Mouse (Mus musculus) limb, embryonic 12.5 days (tissue): ENCODE measurements around the gene Polr3h. TPM values are rescaled to one million over a fixed set of nuclear protein-coding genes. Genes with fewer than 3 reads are reported as not detected.
"Not testable (repeated sequence)": the region's sequence is repeated elsewhere in the genome, so short reads cannot be mapped to it uniquely, and the experiment has no call there.

Source experiments
- ATAC-seq: fragments of 200-750 bp; cut with Nextera tagmentation; 2 replicates; pipeline ENCODE4 v1.8.0; 2017; ENCODE audit warnings: low read depth, moderate TSS enrichment; ENCODE audit not compliant: insufficient number of reproducible peaks, insufficient read depth, low FRiP score, low TSS enrichment
- H3K27ac ChIP-seq: fragments of 300-500 bp; sonication (generic); 2 replicates; pipeline ENCODE4 v1.5.1; 2016; ENCODE audit warnings: mild to moderate bottlenecking, moderate library complexity
- H3K27me3 ChIP-seq: fragments of 300-500 bp; sonication (generic); 2 replicates; pipeline ENCODE4 v1.6.1; 2016; ENCODE audit warnings: mild to moderate bottlenecking, moderate library complexity
- H3K36me3 ChIP-seq: fragments of 300-500 bp; sonication (generic); 2 replicates; pipeline ENCODE4 v1.6.1; 2016; ENCODE audit warnings: mild to moderate bottlenecking, moderate library complexity
- H3K4me1 ChIP-seq: fragments of 300-500 bp; sonication (generic); replicated peaks from 2 replicates; pipeline ENCODE4 v1.6.1; 2016
- H3K4me2 ChIP-seq: fragments of 300-500 bp; sonication (generic); 2 replicates; pipeline ENCODE4 v1.6.1; 2016; ENCODE audit warnings: mild to moderate bottlenecking, moderate library complexity
- H3K4me3 ChIP-seq: fragments of 300-500 bp; sonication (generic); replicated peaks from 2 replicates; pipeline ENCODE4 v1.5.1; 2016; ENCODE audit warnings: mild to moderate bottlenecking
- H3K9ac ChIP-seq: fragments of 300-500 bp; sonication (generic); replicated peaks from 2 replicates; pipeline ENCODE4 v1.6.1; 2016; ENCODE audit warnings: mild to moderate bottlenecking, moderate library complexity
- H3K9me3 ChIP-seq: fragments of 300-500 bp; sonication (generic); 2 replicates; pipeline ENCODE4 v1.6.1; 2016; ENCODE audit warnings: mild to moderate bottlenecking, moderate library complexity
- WGBS: fragments of 180-500 bp; shearing (Covaris S2); methylation state at CpG from one replicate; pipeline ENCODE4 v1.1.7; 2016; 5-methylcytosine and 5-hydroxymethylcytosine counted together
- polyA plus RNA-seq: library from polyadenylated mRNA; unstranded; fragments of >200 nt; fragmentation: Nextera tagmentation; extraction: Ambion mirVana; gene quantifications from 2 replicates; pipeline ENCODE4 v1.2.1, GENCODE M21; 2016

Gene Polr3h
- polyA plus RNA-seq, 1 experiment from 2014 or later = 62.4 TPM

- Histone ChIP-seq H3K27ac (no peak overlapping the region), H3K36me3 (peaks cover 77% of the 10 kb centered on the region), H3K4me2 (no peak overlapping the region), H3K9ac (no peak overlapping the region), H3K27me3 (no peaks in the 10 kb centered on the region), H3K4me3 (no peak overlapping the region), H3K4me1 (no peaks in the 10 kb centered on the region), H3K9me3 (no peaks in the 10 kb centered on the region)
- no peak for ATAC-seq
- WGBS = 89% methylated on average over 5 of the region's 5 CpGs
Observed at GRCm38 (mm10) chr15:81915663-81916062, 10.4 kb downstream of the Polr3h start.

- no peak overlapping the region for H3K9ac ChIP-seq
- no peaks in the 10 kb centered on the region for H3K4me1 ChIP-seq
- 86% methylated on average over 5 of the region's 5 CpGs for WGBS
- ATAC-seq = no peak
- no peaks in the 10 kb centered on the region for H3K9me3 ChIP-seq
- no peak overlapping the region for H3K4me3 ChIP-seq
- no peaks in the 10 kb centered on the region for H3K27me3 ChIP-seq
- H3K36me3 ChIP-seq = peaks cover 86% of the 10 kb centered on the region
- no peak overlapping the region for H3K4me2 ChIP-seq
- no peak overlapping the region for H3K27ac ChIP-seq
Observed at GRCm38 (mm10) chr15:81914668-81915067, 11.4 kb downstream of the Polr3h start.

DNA sequence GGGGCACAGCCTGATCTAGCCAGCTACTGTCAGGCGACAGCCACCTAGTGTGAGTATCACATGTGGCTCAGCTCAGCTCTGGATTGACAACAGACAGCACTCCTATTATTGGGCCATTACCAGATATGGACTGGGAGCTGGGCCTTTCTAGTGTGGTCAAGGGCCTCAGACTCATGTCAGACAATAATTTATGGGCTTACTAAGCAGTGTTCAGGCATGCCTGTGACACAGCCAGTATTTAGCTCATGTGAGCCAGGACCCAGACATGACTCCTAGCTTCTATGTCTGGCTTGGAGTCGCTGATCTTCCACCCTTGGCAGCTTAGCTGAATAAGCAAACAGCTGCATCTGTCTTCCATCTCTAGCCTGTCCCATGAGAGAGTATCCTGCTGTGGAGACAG lies 13.5 kb downstream of the Polr3h start:
- H3K27me3 ChIP-seq = no peaks in the 10 kb centered on the region
- no peak overlapping the region for H3K4me3 ChIP-seq
- H3K36me3 ChIP-seq = peaks cover 99% of the 10 kb centered on the region
- no peak overlapping the region for H3K9ac ChIP-seq
- no peaks in the 10 kb centered on the region for H3K9me3 ChIP-seq
- H3K4me1 ChIP-seq = no peaks in the 10 kb centered on the region
- WGBS = 77% methylated on average over 2 of the region's 2 CpGs
- no peak overlapping the region for H3K4me2 ChIP-seq
- H3K27ac ChIP-seq = no peak overlapping the region
- no peak for ATAC-seq

DNA sequence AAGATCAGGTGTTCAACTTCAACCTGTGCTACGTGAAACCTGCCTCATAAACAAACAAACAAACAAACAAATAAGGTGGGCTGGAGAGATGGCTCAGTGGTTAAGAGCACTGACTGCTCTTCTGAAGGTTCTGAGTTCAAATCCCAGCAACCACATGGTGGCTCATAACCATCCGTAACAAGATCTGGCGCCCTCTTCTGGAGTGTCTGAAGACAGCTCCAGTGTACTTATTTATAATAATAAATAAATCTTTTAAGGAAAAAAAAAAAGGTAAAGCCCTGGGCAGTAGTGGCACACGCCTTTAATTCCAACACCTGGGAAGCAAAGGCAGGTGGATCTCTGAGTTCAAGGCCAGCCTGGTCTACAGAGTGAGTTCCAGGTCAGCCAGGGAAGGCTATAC lies 17.3 kb downstream of the Polr3h start:
- not testable (repeated sequence) for ATAC-seq, H3K27me3 ChIP-seq, H3K9me3 ChIP-seq, H3K4me3 ChIP-seq, H3K9ac ChIP-seq, H3K4me2 ChIP-seq, H3K27ac ChIP-seq, H3K4me1 ChIP-seq
- 92% methylated on average over 4 of the region's 4 CpGs for WGBS
- peaks cover 99% of the 10 kb centered on the region for H3K36me3 ChIP-seq

DNA sequence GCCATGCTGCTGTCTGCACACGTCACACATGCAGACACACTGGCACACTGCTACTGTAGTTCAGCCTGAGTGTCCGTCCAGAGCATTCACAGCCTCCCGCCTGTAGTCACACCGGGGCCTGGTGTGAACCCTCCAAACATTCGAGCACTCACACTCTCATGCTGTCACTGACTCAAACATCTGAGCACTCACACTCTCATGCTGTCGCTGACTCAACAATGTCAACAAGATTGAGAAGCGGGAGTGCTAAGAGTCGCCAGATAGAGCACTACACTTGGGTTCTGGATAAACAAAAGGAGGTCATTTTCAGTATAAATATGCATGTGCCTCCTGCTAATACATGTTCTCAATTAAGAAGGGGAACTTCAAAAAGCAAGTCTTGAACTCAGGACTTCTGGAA lies 18.1 kb downstream of the Polr3h start:
- Histone ChIP-seq H3K36me3 (peaks cover 99% of the 10 kb centered on the region), H3K27me3 (no peaks in the 10 kb centered on the region), H3K4me3 (no peak overlapping the region), H3K4me1 (no peaks in the 10 kb centered on the region), H3K27ac (no peak overlapping the region), H3K9me3 (no peaks in the 10 kb centered on the region), H3K4me2 (no peak overlapping the region), H3K9ac (no peak overlapping the region)
- no peak for ATAC-seq
- 92% methylated on average over 8 of the region's 8 CpGs for WGBS

DNA sequence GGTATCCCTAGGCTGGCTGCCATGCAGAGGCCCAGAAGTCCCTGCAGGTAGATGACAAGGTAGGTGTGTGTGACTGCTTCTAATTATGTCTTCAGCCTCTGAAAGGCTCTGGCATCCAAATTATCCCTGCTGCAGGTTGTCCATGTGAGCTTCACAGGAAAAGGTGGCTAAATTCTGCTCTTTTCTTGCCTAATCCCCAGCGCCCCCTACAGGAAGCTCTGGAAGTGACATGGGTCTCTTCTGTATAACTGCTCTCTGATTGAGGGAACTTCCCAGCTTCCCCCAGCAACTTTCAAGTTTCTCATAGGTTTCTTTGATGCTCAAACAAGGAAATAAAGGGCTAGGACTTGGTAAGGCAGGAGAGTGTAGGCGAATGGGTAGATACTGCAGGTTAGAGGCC lies 21.1 kb downstream of the Polr3h start:
- Histone ChIP-seq H3K4me2 (no peak overlapping the region), H3K36me3 (peaks cover 99% of the 10 kb centered on the region), H3K4me3 (no peak overlapping the region), H3K9ac (no peak overlapping the region), H3K27me3 (no peaks in the 10 kb centered on the region), H3K4me1 (no peaks in the 10 kb centered on the region), H3K9me3 (no peaks in the 10 kb centered on the region), H3K27ac (no peak overlapping the region)
- ATAC-seq = no peak
- 36% methylated on average over 2 of the region's 2 CpGs for WGBS

GRCm38 (mm10) chr15:81898751-81899150 lies 27.3 kb downstream of the Polr3h start:
- Histone ChIP-seq H3K4me1 (no peaks in the 10 kb centered on the region), H3K27me3 (no peaks in the 10 kb centered on the region), H3K9me3 (no peaks in the 10 kb centered on the region), H3K36me3 (peaks cover 88% of the 10 kb centered on the region), H3K4me3 (no peak overlapping the region), H3K27ac (no peak overlapping the region), H3K9ac (no peak overlapping the region), H3K4me2 (no peak overlapping the region)
- ATAC-seq = no peak
- WGBS = 90% methylated on average over 2 of the region's 2 CpGs

DNA sequence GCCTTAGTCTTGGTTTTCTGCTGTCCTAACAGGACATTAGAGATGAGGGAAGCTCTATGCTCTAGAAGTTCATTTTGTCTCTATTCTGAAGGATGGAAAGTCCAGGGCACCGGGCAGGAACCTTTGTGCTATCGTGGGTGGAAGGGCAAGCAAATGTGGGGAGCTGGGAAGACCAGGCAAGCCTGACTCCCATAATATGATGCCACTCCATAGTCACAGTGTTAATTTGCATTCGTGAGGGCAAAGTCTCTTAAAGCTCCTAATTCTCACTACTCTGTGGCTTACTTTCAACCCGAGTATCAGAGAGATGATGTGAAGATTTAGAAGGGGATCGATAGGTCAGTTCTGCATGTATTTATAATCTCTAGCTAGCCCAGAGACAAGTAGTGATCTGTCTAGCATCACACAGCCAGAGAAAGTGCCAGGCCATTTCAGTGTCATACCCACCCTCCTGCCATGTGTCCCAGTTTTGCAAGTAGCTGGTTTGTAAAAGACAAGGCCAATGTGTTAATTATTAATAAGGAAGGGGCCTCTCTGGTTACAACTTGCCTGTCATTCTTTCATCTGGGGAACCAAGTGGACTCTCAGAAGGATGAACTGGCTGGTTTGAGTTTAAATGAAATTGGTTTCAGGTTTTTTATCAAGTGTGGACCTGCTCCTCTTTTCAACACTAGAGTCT lies 28.3 kb downstream of the Polr3h start:
- peaks cover 84% of the 10 kb centered on the region for H3K36me3 ChIP-seq

GRCm38 (mm10) chr15:81896407-81896806 lies 29.6 kb downstream of the Polr3h start:
- peaks cover 83% of the 10 kb centered on the region for H3K36me3 ChIP-seq
- no peaks in the 10 kb centered on the region for H3K9me3 ChIP-seq
- no peak overlapping the region for H3K4me2 ChIP-seq
- 81% methylated on average over 2 of the region's 2 CpGs for WGBS
- no peak overlapping the region for H3K4me3 ChIP-seq
- H3K4me1 ChIP-seq = no peaks in the 10 kb centered on the region
- ATAC-seq = no peak
- no peaks in the 10 kb centered on the region for H3K27me3 ChIP-seq
- no peak overlapping the region for H3K9ac ChIP-seq
- H3K27ac ChIP-seq = no peak overlapping the region

More for the DNA sequence above, 28.3 kb downstream of the Polr3h start:
- no peak overlapping the region for H3K9ac ChIP-seq
- H3K4me2 ChIP-seq = no peak overlapping the region
- no peak overlapping the region for H3K4me3 ChIP-seq
- H3K9me3 ChIP-seq = no peaks in the 10 kb centered on the region
- no peak overlapping the region for H3K27ac ChIP-seq
- no peak for ATAC-seq
- no peaks in the 10 kb centered on the region for H3K4me1 ChIP-seq
- H3K27me3 ChIP-seq = no peaks in the 10 kb centered on the region
- 92% methylated on average over 5 of the region's 5 CpGs for WGBS

DNA sequence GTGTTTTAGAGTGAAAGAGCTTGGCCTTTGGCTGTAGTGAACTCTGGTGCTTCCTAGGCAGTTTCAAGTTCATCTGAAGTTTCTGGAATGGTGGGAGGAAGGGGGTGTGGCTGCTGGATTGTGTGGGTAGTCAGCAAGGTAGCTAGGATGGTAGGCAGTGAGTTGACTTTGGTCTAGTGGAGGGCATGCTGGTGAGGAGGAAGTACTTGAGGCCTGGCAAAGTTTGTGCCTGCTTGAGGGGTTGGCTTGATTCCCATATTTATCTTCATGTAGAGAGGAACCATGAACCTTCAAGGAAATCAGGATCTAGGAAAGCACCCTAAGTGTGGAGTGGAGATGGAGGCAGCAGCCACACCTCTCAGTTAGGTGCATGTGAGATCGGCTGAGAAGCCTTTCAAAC lies 32.0 kb downstream of the Polr3h start:
- Histone ChIP-seq H3K36me3 (peaks cover 87% of the 10 kb centered on the region), H3K4me1 (no peaks in the 10 kb centered on the region), H3K4me3 (no peak overlapping the region), H3K9me3 (no peaks in the 10 kb centered on the region), H3K4me2 (no peak overlapping the region), H3K9ac (no peak overlapping the region), H3K27ac (no peak overlapping the region), H3K27me3 (no peaks in the 10 kb centered on the region)
- 87% methylated on average over 1 of the region's 1 CpGs for WGBS
- no peak for ATAC-seq

DNA sequence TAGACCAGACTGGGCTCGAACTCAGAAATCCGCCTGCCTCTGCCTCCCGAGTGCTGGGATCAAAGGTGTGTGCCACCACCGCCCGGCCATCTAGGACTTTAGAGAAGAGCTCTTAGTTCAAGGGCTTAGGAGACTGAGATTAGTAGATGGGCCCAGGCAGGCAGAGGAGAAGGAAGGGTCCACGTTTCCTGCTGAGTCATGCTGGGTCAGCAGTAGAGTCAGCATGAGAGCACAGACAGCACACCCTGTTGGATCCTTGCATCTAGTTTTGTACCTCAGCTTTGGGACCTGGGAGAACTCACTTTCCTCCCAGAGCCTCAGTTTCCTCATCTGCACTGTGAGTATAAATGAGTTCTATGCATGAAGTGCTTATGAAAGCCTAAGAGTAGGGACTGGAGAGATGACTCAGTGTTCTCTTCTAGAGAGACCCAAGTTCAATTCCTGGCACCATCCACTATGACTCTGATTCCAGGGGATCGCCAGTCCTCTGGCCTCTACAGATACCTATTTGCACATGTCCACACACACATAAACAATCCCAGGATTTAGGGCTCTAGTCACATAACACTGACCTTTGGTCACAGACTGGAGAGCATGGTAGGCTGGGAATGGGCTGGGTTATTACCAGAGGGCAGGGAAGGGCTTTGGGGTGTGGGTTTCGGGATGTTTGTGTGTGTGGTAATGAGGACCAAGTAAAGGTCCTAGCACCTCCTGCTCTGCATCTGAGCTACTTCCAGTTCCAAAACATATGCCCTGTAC lies 34.0 kb downstream of the Polr3h start:
- peaks cover 79% of the 10 kb centered on the region for H3K36me3 ChIP-seq
- no peak overlapping the region for H3K9ac ChIP-seq
- H3K4me2 ChIP-seq = no peak overlapping the region
- H3K4me1 ChIP-seq = no peaks in the 10 kb centered on the region
- no peaks in the 10 kb centered on the region for H3K9me3 ChIP-seq
- no peak overlapping the region for H3K4me3 ChIP-seq
- H3K27me3 ChIP-seq = no peaks in the 10 kb centered on the region
- 93% methylated on average over 8 of the region's 8 CpGs for WGBS
- H3K27ac ChIP-seq = no peak overlapping the region
- no peak for ATAC-seq
